Mouse (Mus musculus) neural tube, embryonic 14.5 days (tissue): ENCODE data around the gene Oxgr1. TPM values are rescaled to one million over a fixed set of nuclear protein-coding genes. Genes with fewer than 3 reads are reported as not detected.

Source experiments
- ATAC-seq: fragments of 200-750 bp; cut with Nextera tagmentation; 2 replicates; pipeline ENCODE4 v1.8.0; 2017; ENCODE audit warnings: low read depth, mild to moderate bottlenecking, moderate TSS enrichment, moderate library complexity
- H3K27ac ChIP-seq: fragments of 300-500 bp; sonication (generic); 2 replicates; pipeline ENCODE4 v1.5.1; 2014; ENCODE audit warnings: low read depth, mild to moderate bottlenecking, control low read depth, low read length, moderate library complexity, mixed read lengths
- H3K27me3 ChIP-seq: fragments of 300-500 bp; sonication (generic); 2 replicates; pipeline ENCODE4 v1.6.1; 2014; ENCODE audit warnings: low read length; ENCODE audit not compliant: control insufficient read depth, insufficient read depth
- H3K36me3 ChIP-seq: fragments of 300-500 bp; sonication (generic); 2 replicates; pipeline ENCODE4 v1.6.1; 2014; ENCODE audit warnings: low read length, mixed read lengths; ENCODE audit not compliant: control insufficient read depth, insufficient read depth
- H3K4me1 ChIP-seq: fragments of 300-500 bp; sonication (generic); 2 replicates; pipeline ENCODE4 v1.6.1; 2014; ENCODE audit warnings: low read length; ENCODE audit not compliant: control insufficient read depth, insufficient read depth
- H3K4me2 ChIP-seq: fragments of 300-500 bp; sonication (generic); 2 replicates; pipeline ENCODE4 v1.6.1; 2014; ENCODE audit warnings: mild to moderate bottlenecking, low read depth, low read length, control low read depth
- H3K4me3 ChIP-seq: fragments of 300-500 bp; sonication (generic); 2 replicates; pipeline ENCODE4 v1.5.1; 2014; ENCODE audit warnings: low read depth, low read length, control low read depth, mixed read lengths
- H3K9ac ChIP-seq: fragments of 300-500 bp; sonication (generic); replicated peaks from 2 replicates; pipeline ENCODE4 v1.6.1; 2014; ENCODE audit warnings: low read depth, mild to moderate bottlenecking, control low read depth, low read length, mixed read lengths
- H3K9me3 ChIP-seq: fragments of 300-500 bp; sonication (generic); 2 replicates; pipeline ENCODE4 v1.6.1; 2016; ENCODE audit warnings: low read length; ENCODE audit not compliant: control insufficient read depth
- WGBS: fragments of 180-500 bp; shearing (Covaris S2); extraction: QIAGEN DNeasy Blood & Tissue Kit; methylation state at CpG from one replicate; pipeline ENCODE4 v1.1.7; 2014; 5-methylcytosine and 5-hydroxymethylcytosine counted together
- polyA plus RNA-seq: library from polyadenylated mRNA; unstranded; fragments of >200 nt; fragmentation: Nextera tagmentation; extraction: Ambion mirVana; gene quantifications from 2 replicates; pipeline ENCODE4 v1.2.1, GENCODE M21; 2014

Gene Oxgr1
- polyA plus RNA-seq, 1 experiment from 2014 or later: not detected

DNA sequence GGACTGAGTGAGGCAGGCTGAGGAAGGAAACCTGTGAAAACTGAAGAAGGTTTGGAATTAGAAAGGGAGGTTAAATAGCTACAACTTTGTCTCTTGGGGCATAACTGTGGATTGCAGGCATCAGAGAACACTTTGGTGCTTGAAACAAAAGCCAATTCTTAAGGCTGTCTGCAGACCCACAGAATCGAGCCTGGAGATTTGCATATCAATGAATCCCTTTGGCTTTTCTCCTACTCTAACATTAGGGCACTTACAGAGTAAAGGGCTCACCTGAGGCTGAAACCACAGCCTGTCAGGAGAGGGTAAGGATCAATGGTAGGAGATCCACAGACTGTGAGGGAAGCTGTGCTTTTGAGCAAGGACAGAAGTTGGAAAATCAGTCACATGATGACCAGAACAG, 8.8 kb downstream of the Oxgr1 start:
- no peak overlapping the region for H3K9ac ChIP-seq
- H3K27ac ChIP-seq: no peak overlapping the region
- no peak overlapping the region for H3K4me2 ChIP-seq
- no peaks in the 10 kb centered on the region for H3K9me3 ChIP-seq
- no peak overlapping the region for H3K4me3 ChIP-seq
- no peak for ATAC-seq
- 6% methylated on average over 1 of the region's 1 CpGs for WGBS
- H3K4me1 ChIP-seq: no peaks in the 10 kb centered on the region
- H3K27me3 ChIP-seq: no peaks in the 10 kb centered on the region
- H3K36me3 ChIP-seq: no peaks in the 10 kb centered on the region

DNA sequence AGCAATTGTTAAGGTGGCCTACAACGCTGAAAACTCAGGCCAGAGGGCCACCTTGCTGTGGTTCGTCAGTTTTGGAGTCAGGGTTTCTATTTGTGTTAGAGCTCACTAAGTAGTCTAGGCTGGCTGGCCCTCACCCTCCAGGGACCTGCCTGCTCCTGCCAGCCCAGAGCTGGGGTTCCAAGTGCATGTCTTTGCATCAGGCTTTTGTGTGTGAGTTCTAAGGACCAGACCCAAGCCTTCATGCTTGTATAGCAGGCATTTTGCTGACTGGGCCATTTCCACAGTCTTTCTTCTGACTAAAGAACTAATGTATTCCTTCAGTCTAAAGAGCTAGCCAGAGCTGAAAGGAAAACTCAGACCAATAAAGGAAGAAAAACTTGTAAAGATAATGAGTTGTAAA, 22.3 kb downstream of the Oxgr1 start:
- Histone ChIP-seq H3K27me3 (no peaks in the 10 kb centered on the region), H3K9me3 (no peaks in the 10 kb centered on the region), H3K4me1 (no peaks in the 10 kb centered on the region), H3K36me3 (no peaks in the 10 kb centered on the region), H3K27ac (no peak overlapping the region), H3K4me2 (no peak overlapping the region), H3K4me3 (no peak overlapping the region), H3K9ac (no peak overlapping the region)
- 78% methylated on average over 2 of the region's 2 CpGs for WGBS
- no peak for ATAC-seq

GRCm38 (mm10) chr14:120009969-120010872, 32.0 kb downstream of the Oxgr1 start:
- H3K27me3 ChIP-seq: no peaks in the 10 kb centered on the region
- no peak overlapping the region for H3K4me2 ChIP-seq
- WGBS: 86% methylated on average over 11 of the region's 11 CpGs
- ATAC-seq: no peak
- no peak overlapping the region for H3K27ac ChIP-seq
- H3K4me3 ChIP-seq: no peak overlapping the region
- H3K9ac ChIP-seq: no peak overlapping the region
- no peaks in the 10 kb centered on the region for H3K36me3 ChIP-seq
- no peaks in the 10 kb centered on the region for H3K9me3 ChIP-seq
- H3K4me1 ChIP-seq: no peaks in the 10 kb centered on the region

GRCm38 (mm10) chr14:120005153-120005552, 37.1 kb downstream of the Oxgr1 start:
- Histone ChIP-seq H3K4me3 (no peak overlapping the region), H3K4me2 (no peak overlapping the region), H3K36me3 (no peaks in the 10 kb centered on the region), H3K27me3 (no peaks in the 10 kb centered on the region), H3K27ac (no peak overlapping the region), H3K9me3 (no peaks in the 10 kb centered on the region), H3K4me1 (no peaks in the 10 kb centered on the region), H3K9ac (no peak overlapping the region)
- no peak for ATAC-seq
- WGBS: 15% methylated on average over 1 of the region's 1 CpGs

- Histone ChIP-seq H3K4me3 (no peak overlapping the region), H3K27ac (no peak overlapping the region), H3K9me3 (no peaks in the 10 kb centered on the region), H3K9ac (no peak overlapping the region), H3K27me3 (no peaks in the 10 kb centered on the region), H3K4me2 (no peak overlapping the region), H3K4me1 (no peaks in the 10 kb centered on the region), H3K36me3 (no peaks in the 10 kb centered on the region)
- WGBS: 89% methylated on average over 7 of the region's 7 CpGs
- ATAC-seq: no peak
These were observed 38.6 kb downstream of the Oxgr1 start for GRCm38 (mm10) chr14:120003661-120004060.

DNA sequence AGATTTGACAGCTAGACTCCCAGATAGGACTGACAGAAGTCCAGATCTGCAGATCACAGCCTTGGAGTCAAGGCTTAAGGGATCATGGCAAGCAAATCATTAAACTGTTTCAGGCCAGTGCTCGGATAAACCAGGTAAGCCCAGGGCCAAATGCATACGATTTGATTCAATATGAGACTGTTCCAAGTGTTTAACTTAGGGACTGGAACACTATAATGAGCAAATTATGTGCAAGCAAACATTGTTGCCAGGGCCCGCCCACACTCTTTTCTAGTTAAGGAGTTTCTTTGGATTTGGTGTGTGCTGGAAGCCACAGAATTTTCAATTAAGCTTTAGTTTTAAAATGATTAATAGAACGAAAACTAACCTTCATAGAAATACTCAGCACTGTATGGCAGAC, 39.6 kb downstream of the Oxgr1 start:
- H3K36me3 ChIP-seq: no peaks in the 10 kb centered on the region
- no peak for ATAC-seq

DNA sequence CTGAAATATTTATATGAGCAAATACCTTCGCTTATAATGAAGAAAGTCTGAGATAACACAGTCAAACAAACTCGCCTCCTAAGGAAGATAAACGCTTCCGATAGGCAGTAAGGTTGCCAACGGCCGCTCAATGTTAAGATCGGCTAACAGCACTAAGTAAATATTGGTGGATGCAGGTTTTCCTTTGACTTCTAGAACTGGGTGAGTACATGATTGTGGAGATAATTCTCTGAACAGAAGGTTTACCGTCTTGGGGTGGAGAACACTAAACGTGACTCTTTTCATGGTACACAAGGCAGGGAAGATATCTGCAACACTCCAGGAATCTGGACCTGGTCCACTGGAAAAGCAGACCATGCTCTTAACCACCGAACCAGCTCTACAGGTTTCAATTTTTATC, 52.6 kb downstream of the Oxgr1 start:
- no peak overlapping the region for H3K4me3 ChIP-seq
- no peaks in the 10 kb centered on the region for H3K27me3 ChIP-seq
- H3K4me2 ChIP-seq: no peak overlapping the region
- H3K36me3 ChIP-seq: no peaks in the 10 kb centered on the region
- H3K9ac ChIP-seq: no peak overlapping the region
- H3K27ac ChIP-seq: no peak overlapping the region
- no peak for ATAC-seq
- WGBS: 94% methylated on average over 10 of the region's 10 CpGs
- no peaks in the 10 kb centered on the region for H3K9me3 ChIP-seq
- no peaks in the 10 kb centered on the region for H3K4me1 ChIP-seq

More for the DNA sequence above, 39.6 kb downstream of the Oxgr1 start:
- Histone ChIP-seq H3K9me3 (no peaks in the 10 kb centered on the region), H3K4me3 (no peak overlapping the region), H3K4me1 (no peaks in the 10 kb centered on the region), H3K9ac (no peak overlapping the region), H3K27ac (no peak overlapping the region), H3K27me3 (no peaks in the 10 kb centered on the region), H3K4me2 (no peak overlapping the region)
- WGBS: 87% methylated on average over 4 of the region's 4 CpGs

DNA sequence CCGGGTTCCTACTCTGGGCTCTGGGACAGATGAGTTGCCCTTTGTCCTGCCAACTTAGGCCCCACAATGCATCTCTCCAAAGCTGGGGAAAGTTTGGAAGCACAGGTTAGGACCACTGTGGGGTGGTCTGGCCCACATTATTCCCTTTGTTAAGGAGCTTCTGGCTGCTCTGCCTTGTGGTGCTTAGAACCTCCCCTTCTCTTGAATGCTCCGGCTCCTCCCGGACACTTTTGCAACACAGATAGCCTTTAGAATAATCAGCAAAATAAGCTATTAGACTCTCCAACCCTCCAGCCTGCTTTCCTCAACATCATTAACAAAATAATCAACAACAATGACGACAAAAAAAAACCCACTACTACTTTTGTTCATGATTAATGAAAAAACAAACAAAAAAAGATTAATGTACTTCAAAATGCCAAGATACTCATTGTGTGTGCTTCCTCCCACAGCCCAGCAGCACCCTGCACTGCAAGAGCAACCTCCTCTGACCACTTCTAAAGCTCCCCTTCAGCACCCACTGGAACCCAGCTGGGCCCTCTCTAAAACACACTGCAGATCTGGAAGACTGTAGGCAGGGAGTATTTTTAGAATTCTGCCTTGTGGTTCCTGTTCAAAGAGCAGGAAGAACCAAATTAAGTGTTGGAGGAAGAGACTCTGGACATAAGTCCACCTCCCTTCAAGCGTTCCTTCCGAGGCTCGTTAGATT, 53.1 kb downstream of the Oxgr1 start:
- Histone ChIP-seq H3K27me3 (no peaks in the 10 kb centered on the region), H3K4me3 (no peak overlapping the region), H3K36me3 (no peaks in the 10 kb centered on the region), H3K27ac (no peak overlapping the region), H3K4me2 (no peak overlapping the region), H3K9me3 (no peaks in the 10 kb centered on the region), H3K9ac (no peak overlapping the region), H3K4me1 (no peaks in the 10 kb centered on the region)
- ATAC-seq: no peak
- 81% methylated on average over 7 of the region's 7 CpGs for WGBS

- no peaks in the 10 kb centered on the region for H3K9me3 ChIP-seq
- ATAC-seq: no peak
- H3K4me1 ChIP-seq: no peaks in the 10 kb centered on the region
- H3K9ac ChIP-seq: no peak overlapping the region
- no peaks in the 10 kb centered on the region for H3K27me3 ChIP-seq
- H3K4me3 ChIP-seq: no peak overlapping the region
- 96% methylated on average over 1 of the region's 1 CpGs for WGBS
- H3K4me2 ChIP-seq: no peak overlapping the region
- H3K36me3 ChIP-seq: no peaks in the 10 kb centered on the region
- no peak overlapping the region for H3K27ac ChIP-seq
These were observed 55.0 kb downstream of the Oxgr1 start for GRCm38 (mm10) chr14:119987257-119987656.
